Mouse (Mus musculus): ENCODE measurements around the gene Hoxa6.

Hoxa6 gene

GRCm38 (mm10) chr6:52196811-52197210, 11.7 kb downstream of the Hoxa6 start:
- DNase-seq = no peak

GRCm38 (mm10) chr6:52194690-52195089, 13.8 kb downstream of the Hoxa6 start:
- no peak for DNase-seq

GRCm38 (mm10) chr6:52191860-52192550, 16.5 kb downstream of the Hoxa6 start:
- peak; percentile 63 to 69 for DNase-seq

GRCm38 (mm10) chr6:52190906-52191810, 17.4 kb downstream of the Hoxa6 start, which contains the start of gene Hoxa4:
Hoxa4 (minus strand) TSS chr6:52191753.
- DNase-seq = no peak

GRCm38 (mm10) chr6:52190410-52190809, 18.1 kb downstream of the Hoxa6 start:
- DNase-seq = no peak

GRCm38 (mm10) chr6:52189909-52190308, 18.6 kb downstream of the Hoxa6 start:
- DNase-seq = no peak

GRCm38 (mm10) chr6:52189172-52189591, 19.3 kb downstream of the Hoxa6 start:
- DNase-seq = no peak

GRCm38 (mm10) chr6:52186500-52186899, 22.0 kb downstream of the Hoxa6 start:
- DNase-seq = no peak

GRCm38 (mm10) chr6:52185834-52186233, 22.7 kb downstream of the Hoxa6 start:
- DNase-seq = no peak

- no peak for DNase-seq
Observed at GRCm38 (mm10) chr6:52185222-52185621, 23.3 kb downstream of the Hoxa6 start.

GRCm38 (mm10) chr6:52184668-52185067, 23.9 kb downstream of the Hoxa6 start:
- no peak for DNase-seq

GRCm38 (mm10) chr6:52183311-52184080, 25.0 kb downstream of the Hoxa6 start:
- DNase-seq = no peak

- DNase-seq = no peak
Observed at GRCm38 (mm10) chr6:52182793-52183192, 25.7 kb downstream of the Hoxa6 start.

GRCm38 (mm10) chr6:52182030-52182429, 26.5 kb downstream of the Hoxa6 start:
- DNase-seq = no peak

- DNase-seq = no peak
Observed at GRCm38 (mm10) chr6:52180726-52181125, 27.8 kb downstream of the Hoxa6 start.

GRCm38 (mm10) chr6:52180213-52180710, 28.3 kb downstream of the Hoxa6 start:
- DNase-seq = no peak

GRCm38 (mm10) chr6:52179690-52180089, 28.8 kb downstream of the Hoxa6 start:
- no peak for DNase-seq

- no peak for DNase-seq
Observed at GRCm38 (mm10) chr6:52178918-52179665, 29.4 kb downstream of the Hoxa6 start.

GRCm38 (mm10) chr6:52177806-52178205, 30.7 kb downstream of the Hoxa6 start:
- DNase-seq = no peak

GRCm38 (mm10) chr6:52177061-52177735, 31.3 kb downstream of the Hoxa6 start, which contains the start of gene 5730596B20Rik:
5730596B20Rik (plus strand) TSS chr6:52177498.
- no peak for DNase-seq

GRCm38 (mm10) chr6:52176391-52176790, 32.1 kb downstream of the Hoxa6 start:
- no peak for DNase-seq

Measured in thymus, adult 18-20 months (tissue).